Mouse (Mus musculus): Measurements from ENCODE around the gene Sart3.

Sart3 gene

DNA sequence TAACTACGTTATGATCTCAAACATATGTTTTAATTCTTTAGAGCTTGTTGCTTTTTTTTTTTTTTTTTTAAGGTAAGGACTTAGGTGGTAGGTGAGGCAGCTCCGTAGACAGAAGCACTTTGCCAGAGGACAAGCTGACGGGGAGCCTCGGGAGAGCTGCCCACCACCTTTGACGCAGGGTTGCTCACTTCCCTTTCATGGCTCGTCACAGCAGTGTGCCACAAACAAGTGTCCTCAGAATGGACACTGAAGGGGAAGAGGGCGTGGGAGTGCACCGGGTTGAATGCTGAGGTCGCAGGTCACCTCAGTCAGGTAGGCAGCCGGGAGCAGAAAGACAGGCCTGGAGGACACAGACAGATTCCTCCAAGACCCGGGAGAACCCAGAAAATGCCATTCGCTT, 46.9 kb downstream of the Sart3 start:
- no peak for DNase-seq (ENCODE audit: low spot score)

DNA sequence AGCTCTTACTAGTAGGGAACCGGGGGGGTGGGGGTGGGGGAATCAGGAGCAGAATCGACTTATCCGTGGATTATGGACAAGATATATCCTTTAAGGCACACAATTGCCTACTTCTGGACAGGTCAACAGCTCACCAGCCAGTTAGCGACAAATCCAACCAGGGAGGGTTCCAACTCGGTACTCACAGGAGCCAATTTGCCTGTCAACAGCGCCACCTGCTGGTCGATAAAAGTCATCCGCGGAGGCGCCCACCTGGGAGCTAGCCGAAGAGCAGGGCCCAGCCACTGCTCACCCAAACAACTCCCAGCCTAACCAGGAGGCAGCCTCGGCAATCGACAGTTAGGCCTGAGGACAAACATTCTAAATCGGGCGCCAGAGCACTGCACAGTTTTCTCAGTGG, 47.9 kb downstream of the Sart3 start, which contains the start of gene 1700069L16Rik:
1700069L16Rik (minus strand) TSS at position 327 of the 400 bp plus-strand sequence.
- DNase-seq (ENCODE audit: low spot score) = peak; percentile 75

DNA sequence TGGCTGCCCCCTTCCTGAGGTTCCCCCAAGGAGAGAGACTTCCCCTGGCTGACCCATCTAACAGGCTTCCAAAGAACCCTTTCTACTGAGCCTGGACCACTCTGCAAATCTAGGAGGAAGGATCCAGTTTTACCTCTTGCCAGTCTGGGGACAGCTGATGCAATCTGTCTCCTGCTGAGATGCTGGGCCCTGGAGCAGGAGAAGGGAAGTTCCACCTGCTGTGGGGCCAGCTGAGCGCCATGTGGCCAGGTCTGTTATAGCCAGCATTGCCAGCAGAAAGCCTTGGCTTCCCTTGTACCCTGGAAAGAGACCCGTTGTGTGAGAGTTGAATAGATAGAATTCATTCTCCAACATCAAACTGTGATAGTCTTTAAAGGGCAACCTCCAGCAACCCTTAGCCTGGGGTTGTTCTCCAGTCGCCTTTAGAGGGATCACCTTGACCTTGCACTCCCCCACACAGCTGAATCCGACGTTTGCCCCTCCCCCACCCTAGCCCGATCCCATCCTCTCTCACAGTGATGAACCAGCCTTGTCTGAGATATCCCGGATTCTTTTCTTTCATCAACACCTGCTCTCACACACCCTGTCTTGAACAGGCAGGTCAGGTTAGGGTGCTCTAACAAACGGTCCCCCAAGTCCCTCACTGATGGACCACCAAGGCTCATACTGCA, 48.6 kb downstream of the Sart3 start:
- no peak for DNase-seq (ENCODE audit: low spot score)

DNA sequence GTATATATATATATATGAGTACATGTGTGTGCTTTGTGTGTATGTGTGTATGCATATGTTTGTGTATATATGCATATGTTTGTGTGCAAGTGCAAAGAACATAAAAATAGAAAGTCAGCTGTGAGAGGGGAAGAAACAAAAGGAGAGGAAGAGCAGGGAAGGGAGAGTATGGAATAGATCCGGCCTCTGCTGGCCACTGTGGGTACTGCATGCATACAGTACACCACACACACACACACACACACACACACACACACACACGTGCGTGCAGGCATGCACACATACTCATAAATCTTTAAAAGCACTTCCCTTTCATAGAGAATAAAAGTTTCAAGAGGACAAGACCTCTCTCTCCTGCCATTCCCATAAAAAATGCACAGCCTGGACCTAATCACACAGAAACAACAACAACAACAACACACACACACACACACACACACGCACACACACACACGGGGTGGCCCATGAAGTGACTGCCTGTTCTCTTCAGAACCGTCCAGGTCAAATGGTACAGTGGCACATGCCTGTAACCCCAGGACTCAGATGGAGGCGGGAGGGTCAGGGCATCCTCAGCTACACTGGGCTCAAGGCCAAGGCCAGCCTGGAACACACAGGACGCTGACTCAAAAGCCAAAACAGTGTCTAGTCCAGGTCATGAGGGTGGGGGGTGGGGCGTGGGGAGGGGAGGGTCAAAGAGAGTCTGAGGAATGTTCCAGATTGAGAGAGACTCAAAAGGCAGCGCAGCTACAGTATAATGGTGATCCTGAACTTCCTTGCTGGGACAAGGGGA, 49.9 kb downstream of the Sart3 start:
- no peak for DNase-seq (ENCODE audit: low spot score)

DNA sequence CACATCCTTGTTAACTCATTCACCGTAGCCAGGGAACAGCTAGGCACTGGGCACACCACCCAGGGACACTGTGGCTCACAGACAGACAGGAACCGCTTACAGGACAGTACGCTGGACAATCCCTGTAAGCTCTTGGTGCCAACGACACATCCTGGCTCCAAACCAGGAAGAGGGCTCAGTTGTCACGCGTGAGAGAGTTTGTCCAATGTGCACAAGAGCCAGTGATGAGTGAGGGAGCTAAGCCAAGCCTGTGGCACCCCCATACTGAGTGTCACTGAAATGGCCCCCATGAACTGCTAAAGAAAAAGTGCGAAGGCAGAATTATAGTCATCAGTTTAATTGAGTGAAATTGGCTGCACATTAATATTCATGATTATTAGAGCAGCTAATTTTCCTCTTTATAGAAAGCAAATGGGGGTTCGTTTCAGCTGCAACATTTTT, 53.1 kb downstream of the Sart3 start:
- DNase-seq (ENCODE audit: low spot score) = no peak

DNA sequence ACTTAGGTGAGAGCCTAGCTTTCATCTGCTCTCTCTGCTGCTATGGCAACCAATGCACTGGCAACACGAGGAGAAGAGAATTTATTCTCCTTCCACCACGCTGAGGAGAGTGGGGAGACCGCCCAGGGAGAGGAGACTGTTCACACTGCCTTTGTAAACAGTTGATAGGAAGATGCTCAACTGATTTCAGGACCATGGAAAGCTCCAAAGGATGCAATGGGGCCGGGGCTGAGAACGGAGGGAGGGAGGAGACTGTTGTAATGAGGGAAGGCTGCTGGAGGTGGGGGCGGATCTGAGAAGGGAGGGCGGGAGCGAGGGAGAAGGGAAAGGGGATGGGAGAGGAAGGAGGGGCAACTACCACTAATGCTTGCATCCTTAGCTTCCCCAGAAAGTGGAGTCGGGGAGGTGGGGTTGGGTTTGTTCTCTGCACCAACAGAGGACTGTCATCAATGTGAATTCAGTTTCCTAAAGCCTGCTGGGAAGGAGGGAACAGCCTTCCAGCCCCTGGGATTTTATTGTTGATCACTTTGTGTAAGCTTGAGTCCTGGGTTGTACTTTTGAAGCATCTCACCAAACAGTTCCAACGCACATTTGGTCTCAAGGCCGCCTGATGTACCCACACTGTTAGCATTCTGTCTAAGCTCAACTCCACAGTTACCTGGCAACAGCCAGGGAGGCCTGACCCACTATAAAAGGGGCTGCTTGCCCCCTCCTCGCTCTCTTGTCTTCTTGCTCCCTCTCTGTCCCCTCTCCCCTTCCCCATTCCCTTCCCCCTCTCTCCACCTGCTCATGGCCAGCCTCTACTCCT, 55.5 kb downstream of the Sart3 start:
- peak; percentile 19 for DNase-seq (ENCODE audit: low spot score)

DNA sequence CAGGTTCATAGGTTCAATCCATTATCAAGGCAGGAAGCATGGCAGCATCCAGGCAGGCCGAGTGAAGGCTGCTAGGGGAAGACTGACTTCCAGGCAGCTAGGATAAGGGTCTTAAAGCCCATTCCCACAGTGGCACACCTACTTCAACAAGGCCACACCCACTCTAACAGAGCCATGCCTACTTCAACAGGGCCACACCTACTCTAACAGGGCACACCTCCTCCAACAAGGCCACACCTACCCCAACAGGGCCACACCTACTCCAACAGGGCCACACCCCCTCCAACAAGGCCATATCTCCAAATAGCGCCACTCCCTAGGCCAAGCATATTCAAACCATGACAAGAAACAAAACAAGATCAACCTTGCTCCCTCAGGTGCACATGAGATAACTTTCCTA, 59.4 kb downstream of the Sart3 start:
- no peak for DNase-seq (ENCODE audit: low spot score)

GRCm38 (mm10) chr5:113703803-113704585, 68.3 kb downstream of the Sart3 start:
- no peak for DNase-seq (ENCODE audit: low spot score)

- no peak for DNase-seq (ENCODE audit: low spot score)
Observed at GRCm38 (mm10) chr5:113700388-113701023, 71.8 kb downstream of the Sart3 start.

DNA sequence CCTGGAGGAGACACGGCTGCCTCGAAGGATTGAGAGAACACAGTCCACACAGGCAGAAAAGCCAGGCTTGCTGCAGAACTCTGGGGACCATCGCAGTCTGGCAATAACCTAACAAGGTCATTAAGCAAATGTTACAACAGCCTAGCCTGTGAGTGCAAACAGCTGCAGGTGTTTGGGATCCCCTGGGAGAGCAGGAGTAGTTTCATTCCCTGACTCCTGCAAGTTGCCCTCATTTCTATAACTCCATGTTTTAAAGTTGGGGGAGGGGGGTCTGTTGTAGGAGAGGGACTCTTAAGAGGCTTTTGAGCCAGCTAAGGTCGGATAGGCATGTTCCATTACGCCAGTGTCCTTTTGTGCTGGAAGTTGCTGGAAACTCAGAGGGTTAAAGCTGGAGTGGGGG, 77.9 kb downstream of the Sart3 start:
- DNase-seq (ENCODE audit: low spot score) = no peak

DNA sequence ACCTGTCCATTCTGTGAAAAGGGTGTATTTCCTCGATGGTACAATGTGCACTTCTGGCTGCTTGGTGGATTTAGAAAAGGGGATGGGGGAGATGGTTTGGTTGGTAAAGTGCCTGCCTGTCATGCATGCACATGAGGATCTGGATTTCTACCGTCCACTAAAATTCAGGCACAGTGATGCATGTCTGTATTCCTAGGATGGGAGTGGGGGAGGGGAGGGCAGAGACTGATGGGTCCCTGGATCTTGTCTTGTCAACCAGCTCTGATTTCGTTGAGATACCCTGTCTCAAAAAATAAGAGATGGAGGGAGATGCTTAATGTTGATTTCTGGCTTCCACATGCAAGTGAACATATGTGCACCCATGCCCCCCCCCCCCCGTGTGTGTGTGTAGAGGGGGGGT, 78.3 kb downstream of the Sart3 start:
- DNase-seq (ENCODE audit: low spot score) = no peak

DNA sequence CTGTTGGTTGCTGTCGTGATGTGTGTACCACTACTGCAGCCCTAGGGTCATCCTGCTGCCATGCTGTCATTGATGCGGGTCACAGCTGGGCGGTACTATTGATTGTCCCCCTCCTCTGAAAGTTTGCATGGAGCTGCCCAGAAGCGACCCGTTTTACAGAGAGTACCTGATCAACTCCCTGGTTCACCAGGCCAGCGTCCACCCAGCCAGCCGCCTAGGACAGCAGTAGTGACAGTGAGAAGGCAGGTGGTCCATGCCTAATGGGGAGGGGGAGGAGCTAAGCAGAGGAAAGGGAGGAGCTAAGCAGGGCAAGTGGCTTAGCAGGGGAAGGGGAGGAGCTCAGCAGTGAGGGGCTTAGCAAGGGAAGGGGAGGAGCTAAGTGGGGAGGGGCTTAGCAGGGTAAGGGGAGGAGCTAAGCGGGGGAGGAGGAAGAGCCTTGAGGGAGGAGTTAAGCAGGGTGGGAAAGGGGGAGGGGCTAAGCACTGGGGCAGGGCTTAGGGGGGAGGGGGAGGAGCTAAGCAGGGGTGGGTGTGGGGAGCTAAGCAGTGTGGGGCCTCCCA, 79.0 kb downstream of the Sart3 start:
- no peak for DNase-seq (ENCODE audit: low spot score)
